Mouse (Mus musculus): Measurements from ENCODE around the gene 1700017N19Rik.

DNA sequence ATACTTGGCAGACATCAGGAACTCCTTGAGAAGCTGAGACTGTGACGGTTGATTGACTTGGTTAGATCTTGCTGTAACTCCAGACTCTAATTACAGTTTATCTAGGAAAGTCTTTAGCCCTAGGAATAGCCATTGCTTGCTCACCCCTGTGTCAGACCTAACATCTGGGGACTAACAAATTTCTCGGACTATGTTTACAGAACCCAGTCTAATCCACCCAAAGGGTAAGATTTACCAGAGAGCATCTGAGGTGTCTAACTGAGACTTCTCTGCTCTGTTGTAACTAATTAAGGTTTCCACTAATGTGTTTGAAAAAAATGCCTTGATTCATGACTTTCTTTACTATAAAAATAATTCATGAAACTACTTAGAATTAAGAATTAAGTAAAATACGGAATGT lies 32.2 kb downstream of the 1700017N19Rik start:
- TF ChIP-seq POLR2A (IDR thresholded peaks at IDR 0.05; ENCODE audit: control insufficient read depth in 1 of 2, insufficient read depth in 1 of 2, low read depth in 1 of 2, low read length in 2 of 2, poor library complexity in 1 of 2) (no peak), HCFC1 (IDR thresholded peaks at IDR 0.05; ENCODE audit: low read depth, low read length) (no peak), RAD21 (IDR thresholded peaks at IDR 0.05; ENCODE audit: low read depth, low read length) (no peak)

Data from MEL (cell line).